Mouse (Mus musculus) natural killer cell, adult 2 months (primary cell): ENCODE data around the gene Tmem259.

ENCODE experiments used
- DNase-seq, 2 experiments: peaks; one replicate each; pipeline ENCODE4 v3.0.0; 2022; ENCODE audit warnings: low spot score in 2 of 2

The Tmem259 gene

GRCm38 (mm10) chr10:79936911-79937441 is 47.2 kb downstream of the Tmem259 start:
- DNase-seq = peak; percentile 94 to 95

- no peak for DNase-seq
Measured at GRCm38 (mm10) chr10:79936284-79936910, 47.7 kb downstream of the Tmem259 start.

GRCm38 (mm10) chr10:79934794-79935569 is 49.1 kb downstream of the Tmem259 start:
- no peak for DNase-seq

- DNase-seq = no peak
Measured at GRCm38 (mm10) chr10:79934272-79934721, 49.8 kb downstream of the Tmem259 start.

- DNase-seq = no peak
Measured at GRCm38 (mm10) chr10:79933861-79934260, 50.3 kb downstream of the Tmem259 start.

GRCm38 (mm10) chr10:79933145-79933679 is 50.9 kb downstream of the Tmem259 start:
- DNase-seq = peak; percentile 67 to 76

- DNase-seq = no peak
Measured at GRCm38 (mm10) chr10:79932736-79933135, 51.4 kb downstream of the Tmem259 start.

- DNase-seq = no peak
Measured at GRCm38 (mm10) chr10:79931797-79932196, 52.3 kb downstream of the Tmem259 start.

- no peak for DNase-seq
Measured at GRCm38 (mm10) chr10:79930826-79931186, 53.3 kb downstream of the Tmem259 start.

- no peak for DNase-seq
Measured at GRCm38 (mm10) chr10:79929967-79930825, 53.9 kb downstream of the Tmem259 start.

- no peak for DNase-seq
Measured at GRCm38 (mm10) chr10:79928907-79929701, 55.0 kb downstream of the Tmem259 start.

- DNase-seq = peak; percentile 24 to 34
Measured at GRCm38 (mm10) chr10:79928030-79928694, 56.0 kb downstream of the Tmem259 start.

GRCm38 (mm10) chr10:79927324-79928029 is 56.7 kb downstream of the Tmem259 start:
- DNase-seq = peak; percentile 46 to 51

- DNase-seq = peak; percentile 82 to 87
Measured at GRCm38 (mm10) chr10:79926491-79927323, 57.4 kb downstream of the Tmem259 start, which contains the start of gene Arid3a. TSS of gene Arid3a (plus strand) at chr10:79927043.

- DNase-seq = peak; percentile 26 to 47
Measured at GRCm38 (mm10) chr10:79925785-79926490, 58.2 kb downstream of the Tmem259 start.

GRCm38 (mm10) chr10:79924998-79925784 is 58.9 kb downstream of the Tmem259 start:
- DNase-seq = peak; percentile 91 to 94
